Comparison of ENCODE assay signal across 21 mouse cellular contexts in the genomic region with DNA sequence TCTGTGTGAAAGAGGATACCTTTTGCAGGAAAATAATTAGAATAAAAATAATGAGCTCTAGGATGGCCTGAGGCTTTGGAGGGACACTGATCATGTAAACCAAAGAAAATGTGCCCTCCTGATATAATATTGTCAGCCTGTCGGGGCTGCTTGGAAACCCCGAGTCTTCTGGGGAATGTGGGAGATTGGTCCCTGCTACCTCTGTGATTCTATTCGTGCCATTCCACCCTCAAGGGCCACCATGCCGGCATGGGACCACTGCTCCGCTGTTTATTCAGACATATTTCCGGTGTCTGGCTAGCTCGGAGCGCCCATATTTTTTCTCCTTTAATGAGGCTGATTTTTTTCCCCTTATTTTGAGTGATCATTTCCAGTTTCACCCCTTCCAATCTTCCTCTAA. TPM values are rescaled to one million over a fixed set of nuclear protein-coding genes. Genes with fewer than 3 reads are reported as not detected.
DNase-seq lines count a peak whose midpoint lies in the region; ATAC-seq lines count a peak whose summit lies in the region.
"Had no signal": no experiment of that assay in that cellular context is flagged by ENCODE, and none has a peak within 500 bp of the region (broad histone marks: within the 10 kb centered on the region; RNA-seq: fewer than 3 reads in every experiment).

No protein-coding gene starts in this region.

- H3K27ac ChIP-seq in embryonic facial prominence, embryonic 13.5 days: no peak overlapping the region
- no peak overlapping the region for H3K27ac ChIP-seq in embryonic facial prominence, embryonic 10.5 days (replicated peaks)
- peak overlapping the region; percentile 44 for H3K27ac ChIP-seq in hindbrain, embryonic 13.5 days
- H3K27ac ChIP-seq in hindbrain, embryonic 10.5 days: no peak overlapping the region
- peak overlapping the region; percentile 27 for H3K27ac ChIP-seq in midbrain, embryonic 13.5 days
- H3K27ac ChIP-seq in midbrain, embryonic 11.5 days (ENCODE audit: low read depth, low read length): no peak overlapping the region
- H3K27ac ChIP-seq: heart, embryonic 10.5 days had no signal

- no peak for ATAC-seq in embryonic facial prominence, embryonic 13.5 days (ENCODE audit: insufficient number of reproducible peaks, insufficient read depth, low FRiP score, low TSS enrichment, low read depth)
- ATAC-seq in hindbrain, embryonic 13.5 days (ENCODE audit: low FRiP score): no peak
- no peak for ATAC-seq in midbrain, embryonic 13.5 days
- ATAC-seq in midbrain, embryonic 11.5 days (ENCODE audit: low FRiP score): no peak
- ATAC-seq: CD4-positive, CD25-positive, alpha-beta regulatory T cell, adult 4 months; forebrain, embryonic 16.5 days had no signal

- no peaks in the 10 kb centered on the region for H3K27me3 ChIP-seq in embryonic facial prominence, embryonic 13.5 days
- H3K27me3 ChIP-seq in embryonic facial prominence, embryonic 10.5 days (replicated peaks; ENCODE audit: low read depth, poor library complexity, severe bottlenecking): 0 out of 2 replicates have a peak, but pooled peaks cover 6% of the 10 kb centered on the region
- no peaks in the 10 kb centered on the region for H3K27me3 ChIP-seq in hindbrain, embryonic 13.5 days
- H3K27me3 ChIP-seq in hindbrain, embryonic 10.5 days (ENCODE audit: insufficient read depth, poor library complexity, severe bottlenecking): no peaks in the 10 kb centered on the region; the same call in 1 of the 2 replicates
- no peaks in the 10 kb centered on the region for H3K27me3 ChIP-seq in midbrain, embryonic 13.5 days
- no peaks in the 10 kb centered on the region for H3K27me3 ChIP-seq in midbrain, embryonic 11.5 days (ENCODE audit: control insufficient read depth, insufficient read depth, low read length)

- no peak overlapping the region for H3K4me3 ChIP-seq in embryonic facial prominence, embryonic 13.5 days
- H3K4me3 ChIP-seq in embryonic facial prominence, embryonic 10.5 days: no peak overlapping the region
- H3K4me3 ChIP-seq in hindbrain, embryonic 13.5 days: no peak overlapping the region
- H3K4me3 ChIP-seq in hindbrain, embryonic 10.5 days: no peak overlapping the region
- no peak overlapping the region for H3K4me3 ChIP-seq in midbrain, embryonic 13.5 days (replicated peaks)
- no peak overlapping the region for H3K4me3 ChIP-seq in midbrain, embryonic 11.5 days (ENCODE audit: low read depth, low read length)

- H3K4me1 ChIP-seq in embryonic facial prominence, embryonic 13.5 days: peaks cover 25% of the 10 kb centered on the region
- peaks cover 38% of the 10 kb centered on the region for H3K4me1 ChIP-seq in embryonic facial prominence, embryonic 10.5 days
- peaks cover 9% of the 10 kb centered on the region for H3K4me1 ChIP-seq in hindbrain, embryonic 13.5 days (replicated peaks)
- peaks cover 7% of the 10 kb centered on the region; the same call in 1 of the 2 replicates for H3K4me1 ChIP-seq in hindbrain, embryonic 10.5 days (replicated peaks)
- peaks cover 16% of the 10 kb centered on the region for H3K4me1 ChIP-seq in midbrain, embryonic 13.5 days (replicated peaks)
- H3K4me1 ChIP-seq in midbrain, embryonic 11.5 days (ENCODE audit: control insufficient read depth, insufficient read depth, low read length): no peaks in the 10 kb centered on the region

- DNase-seq in embryonic facial prominence, embryonic 10.5 days (ENCODE audit: low spot score): no peak
- DNase-seq in hindbrain, embryonic 10.5 days (ENCODE audit: low spot score): no peak
- DNase-seq in midbrain, embryonic 11.5 days (ENCODE audit: low spot score, missing footprints): no peak
- peak; percentile 21 for DNase-seq in MN1 (ENCODE audit: low spot score)
- no peak for DNase-seq in lung, postnatal 25 days (ENCODE audit: low spot score)
- DNase-seq: adrenal gland, postnatal 10 days; B cell, adult 2 months; cerebellum, adult 11-12 months; cerebellum, adult 9-10 months; cerebellum, postnatal 25 days; gastrocnemius, postnatal 25 days; heart, postnatal 10 days; heart, postnatal 4 days; kidney, adult 11 months had no signal

- WGBS in embryonic facial prominence, embryonic 13.5 days: 48% methylated on average over 8 of the region's 8 CpGs
- WGBS in embryonic facial prominence, embryonic 10.5 days: 74% methylated on average over 8 of the region's 8 CpGs
- WGBS in hindbrain, embryonic 13.5 days: 55% methylated on average over 8 of the region's 8 CpGs
- WGBS in hindbrain, embryonic 10.5 days: 77% methylated on average over 8 of the region's 8 CpGs
- 63% methylated on average over 8 of the region's 8 CpGs for WGBS in midbrain, embryonic 13.5 days
- WGBS in midbrain, embryonic 11.5 days: 84% methylated on average over 8 of the region's 8 CpGs

- no peak overlapping the region for H3K9ac ChIP-seq in embryonic facial prominence, embryonic 13.5 days
- no peak overlapping the region for H3K9ac ChIP-seq in hindbrain, embryonic 13.5 days
- H3K9ac ChIP-seq in midbrain, embryonic 13.5 days (replicated peaks): no peak overlapping the region
- no peak overlapping the region for H3K9ac ChIP-seq in midbrain, embryonic 11.5 days (ENCODE audit: low read length)

- H3K4me2 ChIP-seq in embryonic facial prominence, embryonic 13.5 days: peak overlapping the region; percentile 14; the same call in 1 of the 2 replicates
- no peak overlapping the region for H3K4me2 ChIP-seq in hindbrain, embryonic 13.5 days
- no peak overlapping the region for H3K4me2 ChIP-seq in midbrain, embryonic 13.5 days (replicated peaks)
- no peak overlapping the region for H3K4me2 ChIP-seq in midbrain, embryonic 11.5 days

- H3K36me3 ChIP-seq in embryonic facial prominence, embryonic 13.5 days: no peaks in the 10 kb centered on the region
- H3K36me3 ChIP-seq in embryonic facial prominence, embryonic 10.5 days (replicated peaks): no peaks in the 10 kb centered on the region
- H3K36me3 ChIP-seq in hindbrain, embryonic 13.5 days: no peaks in the 10 kb centered on the region
- H3K36me3 ChIP-seq in hindbrain, embryonic 10.5 days: no peaks in the 10 kb centered on the region
- H3K36me3 ChIP-seq in midbrain, embryonic 13.5 days: no peaks in the 10 kb centered on the region
- H3K36me3 ChIP-seq in midbrain, embryonic 11.5 days (ENCODE audit: control insufficient read depth, insufficient read depth, low read length): no peaks in the 10 kb centered on the region
- H3K36me3 ChIP-seq: G1E; heart, embryonic 10.5 days had no signal

- no peaks in the 10 kb centered on the region for H3K9me3 ChIP-seq in embryonic facial prominence, embryonic 13.5 days
- H3K9me3 ChIP-seq in embryonic facial prominence, embryonic 10.5 days: no peaks in the 10 kb centered on the region
- H3K9me3 ChIP-seq in hindbrain, embryonic 13.5 days: no peaks in the 10 kb centered on the region
- H3K9me3 ChIP-seq in hindbrain, embryonic 10.5 days: no peaks in the 10 kb centered on the region
- H3K9me3 ChIP-seq in midbrain, embryonic 13.5 days: no peaks in the 10 kb centered on the region
- no peaks in the 10 kb centered on the region for H3K9me3 ChIP-seq in midbrain, embryonic 11.5 days (ENCODE audit: control insufficient read depth, low read length)
- H3K9me3 ChIP-seq: G1E; heart, embryonic 10.5 days had no signal

RNA-seq across cellular contexts. Expression of gene Atrnl1, which starts 11.7 kb away (rescaled TPM):
- polyA plus RNA-seq in embryonic facial prominence, embryonic 13.5 days (2015; fragmentation: Nextera tagmentation; extraction: Ambion mirVana): 8.2 and 8.9 TPM in 2 replicates
- 4.0 and 4.3 TPM in 2 replicates for polyA plus RNA-seq in embryonic facial prominence, embryonic 10.5 days (2016; fragmentation: Nextera tagmentation; extraction: Ambion mirVana)
- 7.6 and 7.9 TPM in 2 replicates for polyA plus RNA-seq in hindbrain, embryonic 13.5 days (2015; fragmentation: Nextera tagmentation; extraction: Ambion mirVana)
- 3.5 and 4.5 TPM in 2 replicates for polyA plus RNA-seq in hindbrain, embryonic 10.5 days (2016; fragmentation: Nextera tagmentation; extraction: Ambion mirVana)
- polyA plus RNA-seq in midbrain, embryonic 13.5 days (2015; fragmentation: Nextera tagmentation; extraction: Ambion mirVana): 10.0 and 10.2 TPM in 2 replicates
- polyA plus RNA-seq in midbrain, embryonic 11.5 days (2014; fragmentation: Nextera tagmentation; extraction: Ambion mirVana): 5.6 and 6.4 TPM in 2 replicates

Comparison
In these comparisons a context has a peak if more than half of its experiments do, and no peak if none do; other contexts are left out.
1. H3K27ac ChIP-seq: peak in hindbrain, embryonic 13.5 days (single experiment) and midbrain, embryonic 13.5 days (single experiment); none in embryonic facial prominence, embryonic 13.5 days (single experiment), embryonic facial prominence, embryonic 10.5 days (single experiment), hindbrain, embryonic 10.5 days (single experiment) and midbrain, embryonic 11.5 days (single experiment).